Mouse (Mus musculus) stomach, embryonic 14.5 days (tissue): ENCODE results near the gene Zfp120. TPM values are rescaled to one million over a fixed set of nuclear protein-coding genes. Genes with fewer than 3 reads are reported as not detected.
"Not testable (repeated sequence)": the region's sequence is repeated elsewhere in the genome, so short reads cannot be mapped to it uniquely, and the experiment has no call there.

ENCODE experiments used
- ATAC-seq: fragments of 200-750 bp; cut with Nextera tagmentation; 2 replicates; pipeline ENCODE4 v1.8.0; 2017; ENCODE audit warnings: low read depth, moderate TSS enrichment; ENCODE audit not compliant: insufficient number of reproducible peaks, insufficient read depth, low FRiP score
- H3K27ac ChIP-seq: fragments of 300-500 bp; sonication (generic); 2 replicates; pipeline ENCODE4 v1.5.1; 2014; ENCODE audit warnings: mild to moderate bottlenecking, low read length, moderate library complexity, mixed read lengths
- H3K27me3 ChIP-seq: fragments of 300-500 bp; sonication (generic); 2 replicates; pipeline ENCODE4 v1.6.1; 2014; ENCODE audit warnings: low read length, control low read depth, mixed read lengths; ENCODE audit not compliant: control insufficient read depth, insufficient read depth
- H3K36me3 ChIP-seq: fragments of 300-500 bp; sonication (generic); 2 replicates; pipeline ENCODE4 v1.6.1; 2014; ENCODE audit warnings: mild to moderate bottlenecking, control low read depth, low read length, moderate library complexity, mixed read lengths; ENCODE audit not compliant: control insufficient read depth, insufficient read depth
- H3K4me1 ChIP-seq: fragments of 300-500 bp; sonication (generic); 2 replicates; pipeline ENCODE4 v1.6.1; 2014; ENCODE audit warnings: low read length, control low read depth, mixed read lengths; ENCODE audit not compliant: control insufficient read depth, insufficient read depth
- H3K4me2 ChIP-seq: fragments of 300-500 bp; sonication (generic); replicated peaks from 2 replicates; pipeline ENCODE4 v1.6.1; 2014; ENCODE audit warnings: low read depth, low read length, control low read depth
- H3K4me3 ChIP-seq: fragments of 300-500 bp; sonication (generic); 2 replicates; pipeline ENCODE4 v1.5.1; 2014; ENCODE audit warnings: low read depth, low read length, control low read depth
- H3K9ac ChIP-seq: fragments of 300-500 bp; sonication (generic); replicated peaks from 2 replicates; pipeline ENCODE4 v1.6.1; 2014; ENCODE audit warnings: low read depth, mild to moderate bottlenecking, control low read depth, low read length, moderate library complexity, mixed read lengths
- H3K9me3 ChIP-seq: fragments of 300-500 bp; sonication (generic); 2 replicates; pipeline ENCODE4 v1.6.1; 2016; ENCODE audit warnings: low read depth, low read length, control low read depth; ENCODE audit not compliant: control insufficient read depth
- WGBS: fragments of 180-500 bp; shearing (Covaris S2); extraction: QIAGEN DNeasy Blood & Tissue Kit; methylation state at CpG from one replicate; pipeline ENCODE4 v1.1.7; 2014; 5-methylcytosine and 5-hydroxymethylcytosine counted together
- polyA plus RNA-seq: library from polyadenylated mRNA; unstranded; fragments of >200 nt; fragmentation: Nextera tagmentation; extraction: Ambion mirVana; gene quantifications from 2 replicates; pipeline ENCODE4 v1.2.1, GENCODE M21; 2014

Gene Zfp120
- polyA plus RNA-seq, result 9.3 and 10.5 TPM in 2 replicates

GRCm38 (mm10) chr2:150136435-150136897, at the start of gene Zfp120:
Gene Zfp120, minus strand, starts transcription at chr2:150136708.
- H3K36me3 ChIP-seq, result no peaks in the 10 kb centered on the region
- under 1% methylated on average over 13 of the region's 13 CpGs for WGBS
- peak within 1 kb of the TSS; percentile 69 for H3K4me3 ChIP-seq
- no peaks in the 10 kb centered on the region for H3K27me3 ChIP-seq
- H3K4me2 ChIP-seq, result peak within 1 kb of the TSS; percentile 61
- peak; percentile 100 for ATAC-seq
- no peaks in the 10 kb centered on the region for H3K4me1 ChIP-seq
- peak within 1 kb of the TSS; percentile 48; the same call in 1 of the 2 replicates for H3K27ac ChIP-seq
- H3K9me3 ChIP-seq, result no peaks in the 10 kb centered on the region
- peak within 1 kb of the TSS; percentile 60; the same call in 1 of the 2 replicates for H3K9ac ChIP-seq

GRCm38 (mm10) chr2:150181570-150181999, 45.1 kb upstream of the Zfp120 start, which contains the start of gene Gm14139:
Gene Gm14139, plus strand, starts transcription at chr2:150181755.
- not testable (repeated sequence) for ATAC-seq, H3K4me1 ChIP-seq, H3K9me3 ChIP-seq, H3K36me3 ChIP-seq, H3K4me2 ChIP-seq, H3K27ac ChIP-seq, H3K9ac ChIP-seq, H3K4me3 ChIP-seq, H3K27me3 ChIP-seq
- WGBS, result 73% methylated on average over 7 of the region's 7 CpGs

GRCm38 (mm10) chr2:150181046-150181445, 44.5 kb upstream of the Zfp120 start:
- H3K4me2 ChIP-seq, result not testable (repeated sequence)

GRCm38 (mm10) chr2:150179579-150179978, 43.1 kb upstream of the Zfp120 start, which contains the start of gene Gm10770:
Gene Gm10770, minus strand, starts transcription at chr2:150179679.
- WGBS, result 80% methylated on average over 4 of the region's 4 CpGs
- H3K9ac ChIP-seq, H3K9me3 ChIP-seq, H3K36me3 ChIP-seq, H3K27me3 ChIP-seq, H3K27ac ChIP-seq, H3K4me3 ChIP-seq, H3K4me1 ChIP-seq, H3K4me2 ChIP-seq, ATAC-seq: not testable (repeated sequence)

More at GRCm38 (mm10) chr2:150181046-150181445, 44.5 kb upstream of the Zfp120 start:
- not testable (repeated sequence) for H3K27ac ChIP-seq, H3K9me3 ChIP-seq, H3K36me3 ChIP-seq, H3K27me3 ChIP-seq, H3K4me3 ChIP-seq, H3K9ac ChIP-seq, H3K4me1 ChIP-seq, ATAC-seq

GRCm38 (mm10) chr2:150173833-150174232, 37.3 kb upstream of the Zfp120 start:
- no peak overlapping the region for H3K4me2 ChIP-seq
- no peaks in the 10 kb centered on the region for H3K36me3 ChIP-seq
- no peak overlapping the region for H3K9ac ChIP-seq
- no peak for ATAC-seq
- H3K4me1 ChIP-seq, result no peaks in the 10 kb centered on the region
- H3K9me3 ChIP-seq, result no peaks in the 10 kb centered on the region
- H3K27ac ChIP-seq, result no peak overlapping the region
- H3K27me3 ChIP-seq, result no peaks in the 10 kb centered on the region
- H3K4me3 ChIP-seq, result no peak overlapping the region

- H3K4me2 ChIP-seq, result no peak overlapping the region
- ATAC-seq, result no peak
- no peak overlapping the region for H3K9ac ChIP-seq
- H3K4me1 ChIP-seq, result no peaks in the 10 kb centered on the region
- H3K4me3 ChIP-seq, result no peak overlapping the region
- no peaks in the 10 kb centered on the region for H3K27me3 ChIP-seq
- H3K36me3 ChIP-seq, result no peaks in the 10 kb centered on the region
- no peak overlapping the region for H3K27ac ChIP-seq
- no peaks in the 10 kb centered on the region for H3K9me3 ChIP-seq
These were observed 30.2 kb upstream of the Zfp120 start for GRCm38 (mm10) chr2:150166703-150167102.

- ATAC-seq, result no peak
- Histone ChIP-seq H3K27me3 (no peaks in the 10 kb centered on the region), H3K9me3 (no peaks in the 10 kb centered on the region; the same call in 1 of the 2 replicates), H3K36me3 (no peaks in the 10 kb centered on the region; the same call in 1 of the 2 replicates), H3K4me1 (no peaks in the 10 kb centered on the region), H3K27ac (no peak overlapping the region), H3K9ac (no peak overlapping the region), H3K4me2 (no peak overlapping the region), H3K4me3 (no peak overlapping the region)
- WGBS, result 84% methylated on average over 2 of the region's 2 CpGs
These were observed 3.7 kb downstream of the Zfp120 start for GRCm38 (mm10) chr2:150132773-150133172.

- not testable (repeated sequence) for H3K27ac ChIP-seq, ATAC-seq, H3K4me3 ChIP-seq, H3K9me3 ChIP-seq, H3K4me2 ChIP-seq, H3K4me1 ChIP-seq, H3K36me3 ChIP-seq, H3K9ac ChIP-seq, H3K27me3 ChIP-seq
- WGBS, result 73% methylated on average over 1 of the region's 1 CpGs
These were observed 4.5 kb downstream of the Zfp120 start for GRCm38 (mm10) chr2:150132002-150132401.
